Mouse (Mus musculus) erythroid progenitor cell, adult 5-6 weeks (primary cell): Measurements from ENCODE around the gene Syne1. TPM values are rescaled to one million over a fixed set of nuclear protein-coding genes. Genes with fewer than 3 reads are reported as not detected.

Experiments
- ATAC-seq: replicated peaks from 2 replicates; pipeline ENCODE4 v1.8.0; 2016; ENCODE audit warnings: moderate number of reproducible peaks, mild to moderate bottlenecking, moderate TSS enrichment, inconsistent platforms; ENCODE audit not compliant: poor library complexity, low FRiP score, severe bottlenecking
- total RNA-seq, 2 experiments: library from RNA; stranded (forward) in 1 of 2; stranded (reverse) in 1 of 2; fragments of 150-400 nt in 1 of 2; fragments of 186-747, 209-891 nt in 1 of 2; gene quantifications; 2 replicates each; pipeline versions ENCODE4 v1.2.3 to v1.2.4; 2015 to 2017; ENCODE audit warnings: low replicate concordance in 2 of 2

Syne1 gene
- total RNA-seq, 2 experiments from 2014 or later = 36.0 to 49.8 TPM

GRCm38 (mm10) chr10:5445313-5445712 lies 106.0 kb downstream of the Syne1 start:
- no peak for ATAC-seq

- ATAC-seq = no peak
Observed at GRCm38 (mm10) chr10:5443020-5443419, 108.3 kb downstream of the Syne1 start.

- no peak for ATAC-seq
Observed at GRCm38 (mm10) chr10:5439802-5440350, 111.4 kb downstream of the Syne1 start.

GRCm38 (mm10) chr10:5437766-5438165 lies 113.5 kb downstream of the Syne1 start:
- ATAC-seq = no peak

GRCm38 (mm10) chr10:5423984-5424383 lies 127.3 kb downstream of the Syne1 start:
- no peak for ATAC-seq

GRCm38 (mm10) chr10:5415730-5416129 lies 135.6 kb downstream of the Syne1 start:
- ATAC-seq = no peak

- ATAC-seq = no peak
Observed at GRCm38 (mm10) chr10:5384131-5384776, 167.0 kb downstream of the Syne1 start.

GRCm38 (mm10) chr10:5381536-5381935 lies 169.7 kb downstream of the Syne1 start:
- ATAC-seq = no peak

GRCm38 (mm10) chr10:5378969-5379368 lies 172.3 kb downstream of the Syne1 start:
- no peak for ATAC-seq

- no peak for ATAC-seq
Observed at GRCm38 (mm10) chr10:5369599-5369998, 181.7 kb downstream of the Syne1 start.

GRCm38 (mm10) chr10:5368266-5368665 lies 183.0 kb downstream of the Syne1 start:
- no peak for ATAC-seq

- ATAC-seq = no peak
Observed at GRCm38 (mm10) chr10:5367465-5368011, 183.7 kb downstream of the Syne1 start.

GRCm38 (mm10) chr10:5360560-5360959 lies 190.7 kb downstream of the Syne1 start:
- ATAC-seq = no peak

- ATAC-seq = no peak
Observed at GRCm38 (mm10) chr10:5356614-5357013, 194.7 kb downstream of the Syne1 start.

GRCm38 (mm10) chr10:5353390-5353789 lies 197.9 kb downstream of the Syne1 start:
- no peak for ATAC-seq

GRCm38 (mm10) chr10:5346911-5347310 lies 204.4 kb downstream of the Syne1 start:
- ATAC-seq = no peak

- ATAC-seq = no peak
Observed at GRCm38 (mm10) chr10:5343211-5343610, 208.1 kb downstream of the Syne1 start.

- no peak for ATAC-seq
Observed at GRCm38 (mm10) chr10:5336394-5336793, 214.9 kb downstream of the Syne1 start.

GRCm38 (mm10) chr10:5332801-5333200 lies 218.5 kb downstream of the Syne1 start:
- ATAC-seq = no peak

GRCm38 (mm10) chr10:5326716-5327115 lies 224.6 kb downstream of the Syne1 start:
- ATAC-seq = no peak

- ATAC-seq = no peak
Observed at GRCm38 (mm10) chr10:5323741-5324395, 227.4 kb downstream of the Syne1 start.
